Mouse (Mus musculus): ENCODE data around the gene Ccdc73. TPM values are rescaled to one million over a fixed set of nuclear protein-coding genes. Genes with fewer than 3 reads are reported as not detected.

The Ccdc73 gene
- polyA plus RNA-seq, 1 experiment from 2014 or later = 9.7 TPM

- Histone ChIP-seq H3K4me1 (peaks cover 4% of the 10 kb centered on the region; the same call in 1 of the 2 replicates), H3K27ac (no peak overlapping the region), H3K36me3 (replicated peaks) (no peaks in the 10 kb centered on the region), H3K9ac (no peak overlapping the region), H3K4me2 (no peak overlapping the region), H3K27me3 (no peaks in the 10 kb centered on the region), H3K9me3 (no peaks in the 10 kb centered on the region), H3K4me3 (replicated peaks) (no peak overlapping the region)
- WGBS = 76% methylated on average over 7 of the region's 7 CpGs
- no peak for ATAC-seq (ENCODE audit: low FRiP score)
These were observed 170.5 kb downstream of the Ccdc73 start for GRCm38 (mm10) chr2:105037956-105038569.

GRCm38 (mm10) chr2:105038879-105039278 lies 171.3 kb downstream of the Ccdc73 start:
- peaks cover 4% of the 10 kb centered on the region; the same call in 1 of the 2 replicates for H3K4me1 ChIP-seq
- no peaks in the 10 kb centered on the region for H3K36me3 ChIP-seq (replicated peaks)
- no peaks in the 10 kb centered on the region for H3K9me3 ChIP-seq
- H3K27ac ChIP-seq = no peak overlapping the region
- H3K4me2 ChIP-seq = no peak overlapping the region
- H3K27me3 ChIP-seq = no peaks in the 10 kb centered on the region
- H3K9ac ChIP-seq = no peak overlapping the region
- 93% methylated on average over 5 of the region's 5 CpGs for WGBS
- no peak for ATAC-seq (ENCODE audit: low FRiP score)
- no peak overlapping the region for H3K4me3 ChIP-seq (replicated peaks)

- Histone ChIP-seq H3K4me1 (peaks cover under 1% of the 10 kb centered on the region; the same call in 1 of the 2 replicates), H3K4me2 (no peak overlapping the region), H3K9ac (no peak overlapping the region), H3K27ac (no peak overlapping the region), H3K9me3 (no peaks in the 10 kb centered on the region), H3K36me3 (replicated peaks) (no peaks in the 10 kb centered on the region), H3K27me3 (no peaks in the 10 kb centered on the region), H3K4me3 (replicated peaks) (no peak overlapping the region)
- 79% methylated on average over 4 of the region's 4 CpGs for WGBS
- no peak for ATAC-seq (ENCODE audit: low FRiP score)
These were observed 173.3 kb downstream of the Ccdc73 start for GRCm38 (mm10) chr2:105040859-105041258.

GRCm38 (mm10) chr2:105043152-105043551 lies 175.5 kb downstream of the Ccdc73 start:
- Histone ChIP-seq H3K27ac (no peak overlapping the region), H3K36me3 (replicated peaks) (no peaks in the 10 kb centered on the region), H3K9me3 (no peaks in the 10 kb centered on the region), H3K4me3 (replicated peaks) (no peak overlapping the region), H3K9ac (no peak overlapping the region), H3K27me3 (no peaks in the 10 kb centered on the region), H3K4me2 (no peak overlapping the region), H3K4me1 (no peaks in the 10 kb centered on the region)
- no peak for ATAC-seq (ENCODE audit: low FRiP score)
- WGBS = 74% methylated on average over 4 of the region's 4 CpGs

GRCm38 (mm10) chr2:105048301-105048700 lies 180.7 kb downstream of the Ccdc73 start:
- no peaks in the 10 kb centered on the region for H3K4me1 ChIP-seq
- ATAC-seq (ENCODE audit: low FRiP score) = no peak
- no peak overlapping the region for H3K4me3 ChIP-seq (replicated peaks)
- 42% methylated on average over 1 of the region's 1 CpGs for whole genome bisulfite sequencing
- no peak overlapping the region for H3K27ac ChIP-seq
- no peak overlapping the region for H3K9ac ChIP-seq
- no peak overlapping the region for H3K4me2 ChIP-seq
- H3K36me3 ChIP-seq (replicated peaks) = no peaks in the 10 kb centered on the region
- no peaks in the 10 kb centered on the region for H3K27me3 ChIP-seq
- no peaks in the 10 kb centered on the region for H3K9me3 ChIP-seq

- Histone ChIP-seq H3K27me3 (no peaks in the 10 kb centered on the region), H3K4me2 (no peak overlapping the region), H3K4me3 (replicated peaks) (no peak overlapping the region), H3K4me1 (no peaks in the 10 kb centered on the region), H3K9ac (no peak overlapping the region), H3K9me3 (no peaks in the 10 kb centered on the region), H3K36me3 (replicated peaks) (no peaks in the 10 kb centered on the region), H3K27ac (no peak overlapping the region)
- no peak for ATAC-seq (ENCODE audit: low FRiP score)
- 79% methylated on average over 1 of the region's 1 CpGs for WGBS
These were observed 187.9 kb downstream of the Ccdc73 start for GRCm38 (mm10) chr2:105055529-105055928.

GRCm38 (mm10) chr2:105058577-105059116 lies 191.0 kb downstream of the Ccdc73 start:
- WGBS = 78% methylated on average over 7 of the region's 7 CpGs
- no peaks in the 10 kb centered on the region for H3K27me3 ChIP-seq
- H3K4me3 ChIP-seq (replicated peaks) = no peak overlapping the region
- H3K4me2 ChIP-seq = no peak overlapping the region
- H3K4me1 ChIP-seq = no peaks in the 10 kb centered on the region
- H3K9me3 ChIP-seq = no peaks in the 10 kb centered on the region
- no peak for ATAC-seq (ENCODE audit: low FRiP score)
- no peak overlapping the region for H3K27ac ChIP-seq
- H3K36me3 ChIP-seq (replicated peaks) = no peaks in the 10 kb centered on the region
- H3K9ac ChIP-seq = no peak overlapping the region

- no peak overlapping the region for H3K27ac ChIP-seq
- no peak overlapping the region for H3K4me2 ChIP-seq
- WGBS = 53% methylated on average over 7 of the region's 7 CpGs
- no peaks in the 10 kb centered on the region for H3K36me3 ChIP-seq (replicated peaks)
- H3K9me3 ChIP-seq = no peaks in the 10 kb centered on the region
- H3K4me3 ChIP-seq (replicated peaks) = no peak overlapping the region
- no peak for ATAC-seq (ENCODE audit: low FRiP score)
- H3K9ac ChIP-seq = no peak overlapping the region
- no peaks in the 10 kb centered on the region for H3K4me1 ChIP-seq
- H3K27me3 ChIP-seq = no peaks in the 10 kb centered on the region
These were observed 195.3 kb downstream of the Ccdc73 start for GRCm38 (mm10) chr2:105062741-105063372.

Other genes starting within 250 kb of the Ccdc73 start
- 69.2 and 69.8 TPM in 2 replicates for gene Tcp11l1, start 155.6 kb upstream of the Ccdc73 start, polyA plus RNA-seq (2016; fragmentation: Nextera tagmentation; extraction: Ambion mirVana)
- not detected in 2 replicates for gene Pin1rt1, start 151.4 kb upstream of the Ccdc73 start, polyA plus RNA-seq (2016; fragmentation: Nextera tagmentation; extraction: Ambion mirVana)
- gene Depdc7, start 124.9 kb upstream of the Ccdc73 start, polyA plus RNA-seq (2016; fragmentation: Nextera tagmentation; extraction: Ambion mirVana) = 5.1 and 5.4 TPM in 2 replicates
- 15.5 and 15.6 TPM in 2 replicates for gene Qser1, start 51.0 kb upstream of the Ccdc73 start, polyA plus RNA-seq (2016; fragmentation: Nextera tagmentation; extraction: Ambion mirVana)
- 0.70 and 0.94 TPM in 2 replicates for gene Prrg4, start 17.9 kb upstream of the Ccdc73 start, polyA plus RNA-seq (2016; fragmentation: Nextera tagmentation; extraction: Ambion mirVana)
- gene Eif3m, start 149.3 kb downstream of the Ccdc73 start, polyA plus RNA-seq (2016; fragmentation: Nextera tagmentation; extraction: Ambion mirVana) = 242 and 248 TPM in 2 replicates
- not detected in 2 replicates for gene Gm11060, start 224.2 kb downstream of the Ccdc73 start, polyA plus RNA-seq (2016; fragmentation: Nextera tagmentation; extraction: Ambion mirVana)